Mouse (Mus musculus) NIH3T3 (cell line): ENCODE data around the gene Nek2.

Experiments used
- DNase-seq: peaks from one replicate; pipeline ENCODE4 v3.0.0-alpha.2; 2012; ENCODE audit warnings: low read depth

Nek2 gene

DNA sequence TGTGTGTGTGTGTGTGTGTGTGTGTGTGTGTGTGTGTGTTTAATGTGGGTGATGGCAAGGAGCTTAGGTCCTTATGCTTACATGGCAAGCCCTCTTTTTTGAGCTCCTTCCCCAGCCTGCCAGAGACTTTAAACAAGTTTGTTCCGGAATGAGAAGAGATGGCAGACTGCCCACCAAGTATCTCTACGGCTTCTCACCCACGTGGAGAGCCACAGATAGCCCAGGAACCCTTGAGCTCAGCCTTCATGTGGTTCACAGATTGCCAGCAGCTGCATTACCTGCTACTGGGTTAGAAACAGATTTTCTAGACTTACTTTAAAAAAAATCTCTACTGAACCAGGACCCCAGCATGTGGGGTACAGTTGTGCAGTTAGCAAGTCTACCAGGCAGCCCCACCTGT is 38.6 kb downstream of the Nek2 start:
- DNase-seq, result peak; percentile 25

DNA sequence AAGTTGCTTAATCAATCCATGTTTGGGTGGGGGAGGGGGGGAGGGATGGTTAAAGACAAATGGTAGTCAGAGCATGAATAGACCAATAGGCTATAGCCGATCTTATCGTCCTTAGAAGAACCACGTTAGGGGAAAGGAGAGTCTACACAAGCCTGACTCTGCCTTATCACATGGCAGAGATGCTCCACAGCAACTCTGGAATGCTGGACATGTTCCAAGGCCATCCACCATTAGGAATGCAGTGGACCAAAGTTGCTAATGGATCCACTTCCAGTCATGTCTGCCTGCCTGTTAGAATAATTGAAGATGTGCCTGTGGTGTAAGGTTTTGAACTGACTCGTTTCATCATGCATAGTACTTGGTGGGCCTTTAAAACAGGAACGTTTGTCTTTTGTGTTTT is 40.0 kb downstream of the Nek2 start:
- no peak for DNase-seq

DNA sequence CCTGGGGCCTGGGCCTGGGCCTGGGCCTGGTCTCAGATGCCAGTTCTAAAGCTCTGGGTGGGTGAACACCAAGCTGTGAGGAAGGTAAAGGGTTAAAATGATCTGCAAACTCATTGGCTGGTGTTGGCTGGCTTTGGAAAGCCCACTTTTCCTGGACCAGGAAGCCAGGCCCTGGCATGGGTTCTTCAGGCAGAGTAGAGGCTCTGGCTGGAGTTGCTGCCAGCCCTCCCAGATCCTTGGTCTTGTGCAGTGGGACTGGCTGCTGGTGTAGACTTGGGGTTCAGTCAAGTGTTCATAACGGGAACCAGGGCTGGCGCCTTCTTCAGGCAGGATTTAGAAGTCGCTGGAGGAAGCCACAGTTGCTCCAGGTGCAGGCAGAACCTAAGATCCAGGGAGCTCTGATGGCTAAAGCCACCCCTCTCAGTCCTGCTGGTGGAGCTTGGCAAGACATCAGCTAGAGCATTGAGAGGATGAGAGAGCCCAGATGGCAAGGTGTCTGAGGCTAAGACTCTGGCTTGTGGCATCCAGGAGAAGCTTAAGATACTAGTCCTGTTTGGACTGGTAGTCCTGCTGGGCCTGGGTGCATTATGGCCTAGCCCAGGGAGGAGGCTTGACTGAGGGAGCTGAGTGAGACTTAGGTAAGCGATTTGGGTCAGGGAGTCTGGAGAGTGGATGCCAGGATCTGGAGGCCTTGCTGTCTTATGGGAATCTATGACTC is 42.7 kb downstream of the Nek2 start:
- DNase-seq, result no peak

DNA sequence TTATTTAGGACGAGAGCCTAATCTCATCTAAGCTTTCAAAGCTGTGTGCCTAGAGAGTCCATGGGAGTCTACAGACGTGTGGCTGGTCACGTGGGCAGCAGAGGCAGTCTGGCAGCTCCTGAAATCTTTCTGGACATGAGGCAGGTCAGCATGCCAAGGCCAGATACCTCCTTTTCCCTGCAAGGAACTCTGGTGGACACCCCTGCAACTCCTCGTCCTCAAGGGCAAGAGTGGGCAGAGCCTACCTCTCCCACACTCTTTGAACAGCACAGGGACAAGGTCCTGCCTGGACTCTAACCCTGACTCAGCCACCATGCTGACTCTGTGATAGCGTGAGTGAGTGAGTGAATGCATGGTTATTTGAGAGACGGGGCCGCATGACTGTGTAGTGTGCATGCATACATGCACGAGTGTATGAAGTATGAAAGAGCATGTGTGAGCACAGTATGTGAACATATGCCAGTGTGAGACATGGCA is 43.3 kb downstream of the Nek2 start:
- no peak for DNase-seq

DNA sequence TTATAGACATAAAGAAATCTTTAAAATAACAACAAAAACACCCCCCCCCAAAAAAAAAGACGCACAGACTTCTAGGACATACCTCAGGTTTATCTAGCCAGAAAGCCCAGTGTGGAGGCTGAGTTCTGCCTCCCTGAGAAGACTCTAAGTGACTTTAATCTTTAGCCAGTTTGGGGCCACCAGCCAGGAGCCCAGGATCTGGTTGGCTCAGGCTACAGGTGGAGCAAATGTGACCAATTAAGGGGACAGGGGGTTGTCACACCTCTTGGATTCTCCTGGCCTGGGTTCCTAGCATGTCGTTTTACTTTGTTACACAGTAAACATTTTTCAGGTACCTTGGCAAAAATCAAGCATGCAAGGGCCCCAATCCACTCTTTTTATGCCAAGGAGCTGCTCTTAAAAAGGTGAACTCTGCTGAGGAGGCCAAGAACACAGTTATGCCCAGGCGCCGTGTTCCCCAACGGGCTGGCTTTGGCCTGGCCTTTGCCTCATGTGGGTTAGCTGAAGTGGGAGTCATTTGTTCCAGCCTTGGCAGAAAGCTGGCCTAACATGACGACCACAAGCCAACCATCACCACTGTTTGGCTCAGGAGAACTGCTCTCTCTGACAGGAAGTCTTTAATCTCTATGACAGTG is 50.9 kb downstream of the Nek2 start:
- no peak for DNase-seq

DNA sequence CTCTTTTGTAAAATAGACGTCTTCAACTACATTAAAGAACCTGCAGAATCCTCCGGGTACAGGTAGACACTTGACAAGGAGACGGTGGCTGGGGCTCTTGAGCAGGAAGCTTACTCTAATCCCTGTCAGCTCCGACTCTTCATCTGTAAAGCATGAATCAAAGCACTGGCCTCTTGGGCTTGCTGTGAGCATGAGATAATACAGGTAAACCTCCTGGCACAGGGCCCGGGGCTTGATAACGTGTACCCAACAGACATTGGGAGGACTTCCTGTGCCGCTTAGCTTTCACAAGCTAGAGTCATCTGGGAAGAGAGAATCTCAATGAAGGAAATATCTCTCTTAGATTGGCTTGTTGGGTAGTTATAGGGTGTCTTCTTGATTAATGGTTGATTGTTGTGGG is 53.8 kb downstream of the Nek2 start:
- DNase-seq, result no peak

DNA sequence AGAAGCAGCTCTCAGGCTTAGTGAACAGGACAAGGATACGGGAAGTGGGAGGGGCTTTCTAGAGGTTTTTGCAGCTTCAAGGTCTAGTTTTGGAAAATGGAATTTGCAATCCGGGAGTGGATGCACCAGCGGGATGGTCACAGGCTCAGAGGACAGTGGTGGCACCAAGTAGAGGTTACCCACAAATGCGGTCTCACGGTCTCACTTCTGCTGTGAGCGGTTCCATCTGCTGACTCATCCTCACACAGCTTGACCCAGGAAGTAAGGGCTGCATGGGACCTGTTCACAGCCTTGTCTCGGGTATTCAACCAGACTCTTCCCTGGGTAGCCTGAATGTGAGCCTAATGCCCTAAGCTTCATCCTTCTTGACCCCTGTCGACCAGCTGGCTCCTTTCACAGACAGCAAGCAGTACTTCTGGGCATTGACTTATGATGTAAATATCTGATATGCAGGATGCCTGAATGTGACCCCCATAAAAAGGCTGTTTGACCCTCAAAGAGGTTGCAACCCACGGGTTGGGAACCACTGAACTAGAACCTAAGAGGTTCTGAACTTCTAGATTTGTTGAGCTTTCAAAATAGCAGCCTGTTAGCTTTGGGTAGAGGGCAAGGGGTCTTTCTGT is 54.5 kb downstream of the Nek2 start:
- DNase-seq, result no peak

DNA sequence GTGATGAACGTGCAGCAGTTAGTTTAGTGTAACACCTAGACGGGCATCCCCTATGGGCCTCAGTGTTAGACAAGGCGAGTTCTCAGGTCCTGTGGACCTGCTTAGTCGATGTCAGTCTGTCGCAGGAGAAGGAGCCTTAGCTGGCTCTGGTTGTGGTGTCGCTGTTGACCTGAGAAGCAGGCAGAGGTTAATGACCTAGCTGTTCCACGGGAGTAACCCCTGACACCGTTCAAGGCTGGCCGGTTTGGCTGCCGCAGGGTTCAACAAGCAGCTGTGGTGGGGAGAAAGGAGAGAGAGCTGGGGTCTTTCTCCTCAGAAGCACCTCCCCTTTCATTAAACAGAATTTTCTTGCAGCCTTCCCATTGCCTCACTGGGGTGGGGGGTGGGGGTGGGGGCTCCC is 56.4 kb downstream of the Nek2 start:
- no peak for DNase-seq

DNA sequence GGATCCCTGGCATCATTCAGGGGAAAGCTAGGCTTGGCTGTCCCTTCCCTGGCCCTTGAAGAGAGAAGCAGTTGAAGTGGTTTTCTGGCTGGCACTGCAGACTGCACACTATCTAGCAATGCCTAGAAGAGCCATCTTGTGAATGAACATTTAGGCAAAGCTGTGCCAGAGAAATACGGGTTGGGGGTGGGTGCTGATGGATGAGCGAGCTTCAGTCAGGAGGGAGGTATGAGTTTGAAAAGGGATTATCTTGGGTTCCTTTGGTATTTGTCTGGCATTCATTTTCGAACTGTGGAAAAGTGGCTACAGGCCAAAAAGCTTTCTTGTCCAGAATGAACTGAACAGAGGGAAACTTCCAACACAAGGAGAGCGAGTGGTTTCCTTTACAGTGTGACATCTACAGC is 57.3 kb downstream of the Nek2 start:
- DNase-seq, result peak; percentile 54

DNA sequence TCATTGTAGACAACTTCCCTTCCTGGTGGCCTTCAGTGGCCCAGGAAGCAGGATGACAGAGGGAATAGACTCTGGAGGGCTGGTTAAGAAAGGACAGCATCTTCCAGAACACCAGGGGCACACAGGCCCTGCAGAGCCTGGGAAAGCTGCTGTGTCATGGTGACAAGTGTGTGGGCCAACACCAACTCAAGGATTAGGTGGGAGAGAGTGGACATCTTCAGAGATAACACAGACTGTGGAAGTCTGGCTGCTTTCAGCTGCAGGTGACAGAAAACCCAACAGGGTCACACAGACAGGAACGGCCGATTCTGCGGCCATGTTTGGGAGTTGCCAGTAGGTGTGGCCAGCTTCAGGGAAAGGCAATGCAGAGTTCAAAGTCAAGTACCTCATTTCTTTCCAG is 59.0 kb downstream of the Nek2 start:
- DNase-seq, result no peak

DNA sequence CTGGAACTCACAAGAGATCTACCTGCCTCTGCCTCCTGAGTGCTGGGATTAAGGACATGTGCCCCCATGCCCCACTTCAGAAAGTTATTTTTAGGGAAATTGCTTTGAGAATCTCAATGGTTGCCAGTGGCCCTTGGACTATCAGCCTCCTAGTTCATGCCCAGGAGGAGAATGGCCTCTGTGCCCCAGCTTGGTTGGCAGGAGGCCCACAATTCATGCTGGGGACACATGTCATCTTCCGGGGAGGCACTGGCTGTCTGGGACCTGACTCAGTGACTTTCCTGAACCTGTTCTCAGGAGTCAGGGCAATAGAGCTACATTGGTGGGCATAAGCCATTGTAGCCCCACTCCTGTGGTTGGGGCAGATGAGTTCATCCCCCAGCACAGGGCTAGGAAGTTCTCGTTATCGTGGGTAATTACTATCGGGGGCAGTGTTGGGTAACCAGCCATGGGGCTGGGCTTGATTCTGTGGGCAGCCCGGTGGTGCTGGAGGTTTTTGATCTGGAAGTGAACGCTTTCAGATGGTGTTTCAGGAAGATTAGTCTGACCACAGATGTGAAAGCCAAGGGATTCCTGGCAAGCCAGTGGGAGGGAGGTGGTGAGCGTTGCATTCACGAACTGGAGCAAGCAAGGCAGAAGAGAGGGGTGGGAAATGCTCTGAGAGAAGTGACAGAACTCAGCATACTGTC is 59.8 kb downstream of the Nek2 start:
- peak; percentile 57 for DNase-seq

DNA sequence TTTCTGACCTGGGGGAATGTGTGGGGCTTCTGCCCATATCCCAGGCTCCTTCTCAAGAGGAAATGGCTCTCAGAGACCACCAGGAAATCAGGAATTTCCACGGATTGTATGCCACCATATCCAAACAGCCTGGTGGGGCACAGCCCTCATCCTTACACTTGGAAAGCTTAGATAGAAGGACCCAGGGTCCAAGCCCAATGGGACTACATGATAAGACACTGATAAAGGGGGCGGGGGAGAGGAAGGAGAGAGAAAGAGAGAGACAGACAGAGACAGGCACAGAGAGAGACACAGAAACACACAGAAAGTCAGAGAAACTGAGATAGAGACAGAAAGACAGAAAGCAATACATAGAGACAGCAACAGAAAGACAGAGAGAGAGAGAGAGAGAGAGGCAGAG is 60.4 kb downstream of the Nek2 start:
- no peak for DNase-seq
